Mouse (Mus musculus): ENCODE data around the gene Otop3.
"Not testable (repeated sequence)": the region's sequence is repeated elsewhere in the genome, so short reads cannot be mapped to it uniquely, and the experiment has no call there.

Otop3 gene

GRCm38 (mm10) chr11:115366039-115366705 is 31.6 kb downstream of the Otop3 start:
- DNase-seq (ENCODE audit: low spot score): no peak

GRCm38 (mm10) chr11:115366706-115367394 is 32.3 kb downstream of the Otop3 start:
- DNase-seq (ENCODE audit: low spot score): no peak

- DNase-seq (ENCODE audit: low spot score): no peak
Measured at GRCm38 (mm10) chr11:115367395-115367944, 32.9 kb downstream of the Otop3 start, which contains the start of gene Hid1. Gene Hid1, minus strand, starts transcription at chr11:115367756.

- DNase-seq (ENCODE audit: low spot score): no peak
Measured at GRCm38 (mm10) chr11:115370368-115370767, 35.8 kb downstream of the Otop3 start.

- no peak for DNase-seq (ENCODE audit: low spot score)
Measured at GRCm38 (mm10) chr11:115371354-115371753, 36.8 kb downstream of the Otop3 start.

GRCm38 (mm10) chr11:115372015-115372414 is 37.5 kb downstream of the Otop3 start:
- DNase-seq (ENCODE audit: low spot score): no peak

- no peak for DNase-seq (ENCODE audit: low spot score)
Measured at GRCm38 (mm10) chr11:115372737-115373136, 38.2 kb downstream of the Otop3 start.

GRCm38 (mm10) chr11:115373805-115374694 is 39.5 kb downstream of the Otop3 start:
- no peak for DNase-seq (ENCODE audit: low spot score)

- DNase-seq (ENCODE audit: low spot score): no peak
Measured at GRCm38 (mm10) chr11:115374695-115375425, 40.3 kb downstream of the Otop3 start.

- DNase-seq (ENCODE audit: low spot score): no peak
Measured at GRCm38 (mm10) chr11:115376722-115377121, 42.2 kb downstream of the Otop3 start.

GRCm38 (mm10) chr11:115377254-115377653 is 42.7 kb downstream of the Otop3 start:
- no peak for DNase-seq (ENCODE audit: low spot score)

- no peak for DNase-seq (ENCODE audit: low spot score)
Measured at GRCm38 (mm10) chr11:115377854-115378253, 43.3 kb downstream of the Otop3 start.

- DNase-seq (ENCODE audit: low spot score): no peak
Measured at GRCm38 (mm10) chr11:115381276-115381675, 46.7 kb downstream of the Otop3 start.

GRCm38 (mm10) chr11:115381743-115382539 is 47.4 kb downstream of the Otop3 start, which contains the start of gene Cdr2l:
Gene Cdr2l, plus strand, starts transcription at chr11:115381916.
- peak; percentile 78 for DNase-seq (ENCODE audit: low spot score)

- no peak for DNase-seq (ENCODE audit: low spot score)
Measured at GRCm38 (mm10) chr11:115382891-115383290, 48.4 kb downstream of the Otop3 start.

- no peak for DNase-seq (ENCODE audit: low spot score)
Measured at GRCm38 (mm10) chr11:115383701-115384474, 49.4 kb downstream of the Otop3 start.

- no peak for DNase-seq (ENCODE audit: low spot score)
Measured at GRCm38 (mm10) chr11:115384587-115384986, 50.1 kb downstream of the Otop3 start.

GRCm38 (mm10) chr11:115386859-115387258 is 52.3 kb downstream of the Otop3 start:
- not testable (repeated sequence) for DNase-seq (ENCODE audit: low spot score)

GRCm38 (mm10) chr11:115391358-115391757 is 56.8 kb downstream of the Otop3 start:
- DNase-seq (ENCODE audit: low spot score): no peak

Data from ovary, postnatal 10 days (tissue).